Mouse (Mus musculus): Measurements from ENCODE around the gene Acsm4.
"Not testable (repeated sequence)": the region's sequence is repeated elsewhere in the genome, so short reads cannot be mapped to it uniquely, and the experiment has no call there.

The Acsm4 gene

DNA sequence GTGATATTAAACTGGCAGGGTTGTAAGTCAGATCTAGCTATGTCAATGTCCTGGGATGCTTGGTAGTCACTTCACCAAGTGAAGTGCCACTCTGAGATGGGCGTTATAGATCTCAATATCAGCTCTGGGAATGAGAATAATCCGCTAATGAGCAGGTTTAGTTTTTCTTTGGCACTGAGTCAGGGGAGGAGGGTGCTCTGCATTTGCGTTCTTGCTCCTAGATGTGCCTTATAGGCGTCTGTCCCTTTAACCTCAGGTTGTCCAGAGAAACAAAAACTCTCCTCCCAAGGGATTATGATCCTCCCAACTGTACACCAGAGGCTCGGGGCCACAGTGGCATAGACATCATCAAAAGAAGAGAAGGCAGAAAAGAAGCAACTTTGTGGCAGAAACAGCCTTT is at the start of gene Acsm4:
TSS of gene Acsm4 (plus strand) at position 301 of the 400 bp plus-strand sequence.
- no peak for DNase-seq (ENCODE audit: low spot score in 2 of 2)

DNA sequence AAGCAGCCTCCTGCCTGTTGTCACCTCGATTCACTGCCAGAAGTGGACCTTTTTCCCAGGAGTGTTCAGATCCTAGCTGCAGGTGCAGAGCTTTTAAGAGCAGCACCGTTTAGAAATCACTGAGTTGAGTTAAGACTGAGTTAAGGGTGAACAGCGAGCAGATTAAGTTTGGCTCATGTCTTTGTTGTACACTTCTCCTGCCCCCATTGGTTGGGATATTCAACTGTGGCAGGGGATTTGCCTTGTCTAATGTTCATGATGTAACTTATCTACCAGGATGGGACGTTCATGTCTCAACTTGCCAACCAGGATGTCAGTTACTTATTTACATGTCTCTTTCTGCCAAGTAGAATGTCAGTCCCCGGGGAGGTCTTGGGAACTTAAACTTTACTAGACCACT is 47.5 kb upstream of the Acsm4 start:
- DNase-seq (ENCODE audit: low spot score in 2 of 2) = no peak

DNA sequence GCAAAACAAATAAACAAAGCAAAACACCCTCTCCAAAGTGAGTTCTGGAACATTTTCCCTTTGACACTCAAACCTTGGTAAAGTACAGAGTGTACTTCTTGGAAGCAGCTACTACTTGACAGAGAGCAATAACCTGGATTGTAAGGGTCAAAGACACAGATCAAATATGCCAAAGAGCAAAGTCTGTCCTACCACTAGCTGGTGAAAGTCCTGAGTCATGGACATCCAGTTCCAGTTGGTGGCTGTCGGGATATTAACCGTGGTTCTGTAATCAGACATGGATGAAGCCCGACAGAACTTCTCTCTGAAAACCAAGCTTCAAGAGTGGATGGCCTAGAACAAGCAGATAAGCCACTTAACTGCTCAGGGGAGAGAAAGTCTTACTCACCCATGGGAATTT is 21.9 kb upstream of the Acsm4 start:
- no peak for DNase-seq (ENCODE audit: low spot score in 2 of 2)

DNA sequence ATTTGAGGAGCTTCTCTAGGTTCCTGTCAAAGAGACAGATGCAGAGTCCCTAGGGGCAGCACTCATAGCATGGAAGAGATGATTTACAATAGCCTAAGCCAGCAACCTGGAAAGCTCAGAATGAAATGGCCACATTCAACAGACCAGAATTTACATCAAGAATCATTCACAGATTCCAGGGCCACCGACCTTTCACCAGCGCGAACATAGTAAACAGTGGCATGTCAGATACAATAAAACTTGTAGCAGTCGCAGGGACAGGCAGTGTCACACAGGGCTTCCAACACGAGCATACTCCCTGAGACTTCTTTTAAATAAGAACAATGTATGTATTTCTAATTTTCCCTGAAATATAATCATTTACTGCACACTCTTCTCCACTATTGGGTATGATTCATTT is 19.4 kb upstream of the Acsm4 start:
- DNase-seq (ENCODE audit: low spot score in 2 of 2) = no peak

DNA sequence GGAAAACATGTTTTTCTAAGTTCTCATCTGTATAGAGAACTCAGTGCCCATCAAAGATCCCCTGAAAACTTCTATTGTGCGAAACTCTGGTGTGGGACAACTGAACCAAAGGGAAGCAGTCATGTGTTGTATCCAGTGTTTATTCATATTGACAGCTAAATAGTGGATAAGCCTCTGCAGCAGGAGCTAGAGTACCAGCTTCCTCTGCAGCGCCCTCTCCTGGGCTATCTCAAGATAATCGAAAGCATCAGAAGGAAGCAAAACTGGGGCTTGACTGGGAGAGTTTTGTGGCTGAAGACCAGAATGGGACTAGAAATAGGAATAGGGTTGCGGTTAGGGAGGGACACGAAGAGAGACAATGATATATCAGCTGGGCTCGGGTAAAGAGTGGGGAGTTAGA is 18.9 kb upstream of the Acsm4 start:
- peak; percentile 10 to 13 for DNase-seq (ENCODE audit: low spot score in 2 of 2)

DNA sequence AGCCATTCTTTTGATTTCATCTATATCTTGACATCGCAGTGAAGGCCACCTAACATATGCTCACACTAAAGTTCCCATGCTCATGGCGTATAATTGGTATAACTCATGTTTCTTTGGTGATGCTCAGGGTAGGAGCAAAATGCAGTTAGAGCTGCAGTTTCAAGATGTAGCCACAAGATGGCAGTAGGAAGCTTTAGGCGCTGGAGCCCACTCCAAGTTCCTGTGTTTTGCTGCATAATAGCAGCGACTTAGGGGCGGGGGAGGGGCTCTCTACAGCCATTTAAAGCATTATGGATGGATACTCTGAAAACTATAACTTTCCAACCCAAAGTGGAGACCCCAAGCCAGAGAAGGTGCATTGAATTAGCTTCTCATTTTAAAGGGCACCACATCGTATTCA is 16.4 kb upstream of the Acsm4 start:
- peak; percentile 26 to 64 for DNase-seq (ENCODE audit: low spot score in 2 of 2)

DNA sequence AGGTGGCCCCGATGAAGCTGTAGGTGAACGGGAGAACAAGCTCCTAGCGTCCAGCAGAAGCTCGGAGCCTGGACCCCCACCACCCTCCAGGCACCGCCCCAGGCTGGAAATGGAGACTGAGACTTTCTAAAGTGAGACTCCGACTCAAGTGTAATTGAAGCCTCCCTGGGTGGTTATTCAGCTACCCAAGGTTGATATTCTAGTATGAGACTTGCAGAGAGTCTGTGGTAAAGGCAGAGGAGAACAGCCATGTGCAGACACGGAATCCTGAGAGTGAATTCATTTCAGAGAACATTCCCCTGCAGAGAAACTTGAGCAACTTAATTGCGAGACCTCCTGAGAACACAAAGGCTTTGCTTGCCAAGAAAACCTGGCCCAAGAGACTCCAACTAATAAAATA is 9.7 kb upstream of the Acsm4 start:
- DNase-seq (ENCODE audit: low spot score in 2 of 2) = no peak

DNA sequence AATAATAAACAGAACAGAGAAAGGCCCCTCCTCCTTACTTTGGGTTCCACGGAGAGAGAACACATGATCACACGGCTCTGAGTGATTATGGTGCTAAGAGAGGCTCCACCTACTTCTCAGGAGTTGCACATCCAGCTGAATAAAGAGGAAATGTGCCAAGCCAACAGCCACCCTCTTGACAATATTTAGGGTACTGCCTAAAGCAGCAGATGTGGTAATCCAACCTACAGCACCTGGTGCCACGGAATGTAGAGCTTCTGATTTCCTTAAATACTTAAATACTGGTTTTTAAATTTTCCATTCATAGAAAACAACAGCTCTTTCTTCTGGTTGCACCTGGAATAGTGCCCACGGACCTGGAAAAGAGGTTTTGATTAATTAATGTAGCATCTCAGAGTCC is 7.1 kb upstream of the Acsm4 start:
- DNase-seq (ENCODE audit: low spot score in 2 of 2) = no peak

DNA sequence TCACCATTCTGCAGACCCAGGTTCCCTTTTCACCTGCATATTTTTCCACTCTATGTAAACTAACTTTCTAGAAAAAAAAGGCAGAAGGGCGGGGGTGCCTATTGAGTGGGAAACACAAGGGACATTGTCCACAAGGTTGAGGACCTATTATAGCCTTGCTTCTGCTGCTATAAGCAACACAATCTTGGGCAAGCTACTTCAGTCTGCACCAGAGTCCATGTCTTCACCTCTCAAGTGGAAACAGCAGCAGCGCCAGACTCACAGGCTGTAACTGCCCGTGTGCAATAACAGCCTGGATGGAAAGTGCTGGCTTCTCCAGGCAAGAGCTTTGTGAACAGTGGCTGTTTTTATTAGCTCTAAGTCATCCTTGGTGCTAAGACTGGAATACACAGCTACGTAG is 2.5 kb downstream of the Acsm4 start:
- DNase-seq (ENCODE audit: low spot score in 2 of 2) = no peak

DNA sequence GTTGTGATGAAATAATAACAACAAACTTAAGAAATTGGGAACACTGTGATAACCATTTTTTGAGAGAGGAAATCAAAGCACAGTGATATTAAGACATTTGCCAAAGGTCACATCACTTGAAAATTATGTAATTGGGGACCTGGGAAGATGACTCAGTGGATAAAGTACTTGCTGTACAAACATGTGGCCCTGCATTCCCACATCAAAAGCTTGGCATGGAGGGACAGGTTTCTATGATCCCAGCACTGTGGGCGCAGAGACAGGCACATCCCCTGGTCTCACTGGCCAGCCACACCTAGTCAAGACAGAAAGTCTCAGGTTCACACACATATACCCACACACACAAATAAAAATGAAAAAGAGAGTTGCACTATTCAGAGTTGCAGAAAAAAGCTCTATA is 5.1 kb downstream of the Acsm4 start:
- no peak for DNase-seq (ENCODE audit: low spot score in 2 of 2)

DNA sequence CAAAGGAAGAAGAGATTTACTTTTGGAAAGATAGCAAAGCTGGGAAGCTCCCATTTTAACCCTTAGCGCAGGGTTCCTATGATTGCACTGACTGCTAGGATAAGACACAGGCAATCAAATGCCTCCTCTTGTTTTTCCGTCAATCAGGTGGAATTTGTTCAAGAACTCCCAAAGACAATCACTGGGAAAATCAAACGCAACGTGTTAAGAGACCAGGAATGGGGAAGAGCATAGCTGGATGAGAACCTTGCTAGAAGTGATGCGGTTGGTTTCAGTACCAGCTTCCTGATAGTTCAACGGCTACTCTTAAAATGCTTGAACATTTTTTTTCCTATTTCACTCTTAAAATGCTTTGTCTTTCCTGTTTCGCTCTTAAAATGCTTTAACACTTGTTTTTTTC is 24.3 kb downstream of the Acsm4 start:
- DNase-seq (ENCODE audit: low spot score in 2 of 2) = no peak

DNA sequence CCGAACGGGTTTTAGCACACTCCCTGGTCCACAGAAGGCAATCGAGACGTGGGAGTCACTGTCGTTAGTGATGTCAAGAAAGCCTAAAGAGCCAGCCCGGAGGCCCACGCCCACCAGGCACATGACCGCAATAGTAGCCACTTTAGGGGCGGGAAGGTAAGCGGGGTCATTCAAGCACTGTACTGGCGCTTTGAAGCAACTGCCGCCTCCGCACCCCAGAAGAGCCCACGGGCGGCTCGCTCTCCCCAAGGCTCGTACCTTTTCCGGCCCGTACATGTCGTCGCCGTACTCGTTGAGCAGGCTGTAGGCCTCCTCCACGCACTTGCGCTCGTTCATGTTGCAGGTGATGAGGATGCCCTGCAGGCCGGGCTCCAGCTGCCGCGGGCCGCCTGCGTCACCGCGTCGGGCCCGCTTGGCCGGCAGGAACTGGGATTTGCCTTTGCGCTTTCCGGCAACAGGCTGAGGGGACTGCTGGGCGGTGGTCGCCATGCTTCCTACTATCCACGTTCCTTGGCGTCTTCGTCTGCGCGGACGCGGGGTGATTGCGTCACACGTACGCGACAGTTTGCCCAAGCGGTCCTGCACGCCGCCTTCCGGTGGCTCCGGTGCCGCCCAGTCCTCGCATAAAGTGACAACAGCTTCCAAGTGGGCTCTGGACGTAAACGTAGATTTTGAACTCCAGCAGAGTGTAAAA is 30.6 kb downstream of the Acsm4 start, which contains the start of gene Thumpd1:
TSS of gene Thumpd1 (minus strand) at position 546 of the 694 bp plus-strand sequence.
- peak; percentile 93 to 97 for DNase-seq (ENCODE audit: low spot score in 2 of 2)

DNA sequence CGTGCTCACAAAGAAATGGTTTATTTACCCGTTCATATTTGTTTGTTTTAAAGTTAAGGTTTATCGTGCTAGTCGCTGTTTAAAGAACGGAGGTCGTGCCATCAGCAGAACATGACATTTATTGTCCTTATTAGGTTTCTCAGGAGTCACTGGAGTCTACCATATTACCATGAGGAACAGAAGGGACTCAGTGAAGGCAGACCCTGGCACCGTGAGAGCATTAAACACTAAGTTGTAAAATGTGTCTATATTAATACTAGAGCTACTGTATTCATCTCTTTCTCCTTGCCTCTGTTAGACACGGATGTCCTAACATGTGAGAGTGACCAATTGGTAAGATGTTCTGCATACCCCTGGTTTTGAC is 31.1 kb downstream of the Acsm4 start:
- peak in 1 of 2 experiments; percentile 15 for DNase-seq (ENCODE audit: low spot score in 2 of 2)

DNA sequence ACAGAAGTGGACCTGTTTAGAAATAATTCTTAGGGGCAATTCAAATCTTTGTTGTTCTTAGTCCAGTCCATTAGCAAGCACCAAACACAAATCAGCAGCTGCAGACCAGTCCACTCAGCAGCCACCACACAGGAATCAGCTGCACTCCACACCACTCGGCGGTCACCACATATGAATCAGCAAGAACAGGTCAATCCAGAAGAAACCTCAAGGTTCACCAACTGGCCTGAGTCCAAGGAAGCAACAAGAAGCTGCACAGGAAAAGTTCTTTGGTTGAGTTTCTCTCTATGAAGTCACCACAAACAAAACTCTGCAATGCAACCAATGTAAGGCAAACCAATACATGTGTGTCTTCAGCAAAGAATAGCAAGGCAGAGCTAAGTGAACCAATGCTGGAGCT is 37.8 kb downstream of the Acsm4 start:
- no peak for DNase-seq (ENCODE audit: low spot score in 2 of 2)

DNA sequence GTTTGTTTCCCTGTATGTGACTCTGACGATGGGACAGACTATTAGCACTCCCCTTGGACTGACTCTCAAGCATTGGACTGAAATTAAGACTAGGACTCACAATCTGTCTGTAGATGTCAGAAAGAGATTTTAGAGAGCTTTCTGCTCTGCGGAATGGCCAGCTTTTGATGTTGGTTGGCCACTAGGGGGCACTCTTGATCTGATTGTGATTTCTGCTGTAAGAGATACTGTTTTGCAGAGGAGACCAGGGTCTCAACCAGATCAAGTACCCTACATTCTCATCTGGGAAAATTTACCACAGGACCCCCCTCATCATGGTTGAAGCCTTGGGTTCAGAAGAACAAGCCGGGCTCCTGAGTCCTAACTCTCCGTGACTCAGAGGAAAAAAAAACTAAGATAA is 41.4 kb downstream of the Acsm4 start:
- not testable (repeated sequence) for DNase-seq (ENCODE audit: low spot score in 2 of 2)

DNA sequence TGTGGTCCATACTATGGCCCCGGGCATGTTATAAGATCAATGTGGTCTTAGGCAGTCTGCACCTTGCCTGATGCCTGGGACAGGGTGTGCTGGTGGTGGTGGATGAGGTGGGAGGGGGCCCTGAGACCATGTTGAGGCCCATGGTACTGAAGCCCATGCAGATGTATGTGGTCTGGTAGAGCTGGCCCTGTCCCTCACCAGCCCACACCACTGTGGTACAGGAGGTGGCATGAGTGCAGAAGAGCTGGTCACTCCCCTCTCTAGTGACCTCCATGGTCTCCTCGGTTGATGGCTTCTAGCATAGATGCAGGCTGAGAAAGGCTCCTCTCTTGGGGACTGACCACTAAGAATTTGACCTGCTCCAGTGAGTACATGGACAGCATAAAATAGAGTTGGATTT is 49.1 kb downstream of the Acsm4 start:
- no peak for DNase-seq (ENCODE audit: low spot score in 2 of 2)

DNA sequence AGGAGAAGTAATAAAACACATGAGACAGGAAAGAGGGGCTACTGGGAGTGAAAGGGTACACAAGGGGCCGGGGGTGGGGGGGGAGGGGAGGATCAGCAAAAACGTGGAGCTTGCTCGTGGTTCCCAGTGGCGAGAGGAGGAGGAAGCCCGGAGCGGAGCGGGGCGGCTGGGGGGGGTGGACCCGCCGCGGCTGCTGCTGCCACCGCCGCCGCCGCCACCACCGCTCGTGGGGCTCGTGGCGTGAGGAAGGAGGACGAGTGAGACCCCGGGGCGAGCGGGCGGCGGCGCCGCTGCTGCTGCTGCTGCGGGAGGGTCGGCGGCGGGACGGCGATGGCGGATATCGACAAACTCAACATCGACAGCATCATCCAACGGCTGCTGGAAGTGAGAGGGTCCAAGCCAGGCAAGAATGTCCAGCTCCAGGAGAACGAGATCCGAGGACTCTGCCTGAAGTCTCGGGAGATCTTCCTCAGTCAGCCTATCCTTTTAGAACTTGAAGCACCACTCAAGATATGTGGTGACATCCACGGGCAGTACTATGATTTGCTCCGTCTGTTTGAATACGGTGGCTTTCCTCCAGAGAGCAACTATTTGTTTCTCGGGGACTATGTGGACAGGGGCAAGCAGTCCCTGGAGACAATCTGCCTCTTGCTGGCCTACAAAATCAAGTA is 50.1 kb downstream of the Acsm4 start:
- not testable (repeated sequence) for DNase-seq (ENCODE audit: low spot score in 2 of 2)

DNA sequence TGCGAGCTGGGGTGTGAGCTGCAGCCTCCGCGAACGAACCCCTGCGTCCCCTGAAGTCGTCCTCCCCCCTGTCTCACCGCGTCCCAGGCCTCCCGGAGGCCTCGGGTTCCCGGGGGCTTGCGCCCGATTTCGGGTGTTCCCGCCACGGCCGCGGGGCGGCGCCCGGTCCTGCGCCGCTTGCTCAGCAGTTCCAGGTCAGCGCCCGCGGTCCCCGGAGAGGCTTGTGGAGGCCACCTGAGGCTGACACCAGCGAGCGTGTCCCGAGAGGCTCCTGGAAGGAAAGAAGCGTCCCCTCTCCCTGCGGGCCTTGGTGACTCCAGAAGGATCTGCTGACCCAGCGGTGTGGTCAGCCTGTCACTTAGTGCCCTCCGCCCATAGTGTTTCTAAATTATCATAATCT is 54.5 kb downstream of the Acsm4 start:
- no peak for DNase-seq (ENCODE audit: low spot score in 2 of 2)

DNA sequence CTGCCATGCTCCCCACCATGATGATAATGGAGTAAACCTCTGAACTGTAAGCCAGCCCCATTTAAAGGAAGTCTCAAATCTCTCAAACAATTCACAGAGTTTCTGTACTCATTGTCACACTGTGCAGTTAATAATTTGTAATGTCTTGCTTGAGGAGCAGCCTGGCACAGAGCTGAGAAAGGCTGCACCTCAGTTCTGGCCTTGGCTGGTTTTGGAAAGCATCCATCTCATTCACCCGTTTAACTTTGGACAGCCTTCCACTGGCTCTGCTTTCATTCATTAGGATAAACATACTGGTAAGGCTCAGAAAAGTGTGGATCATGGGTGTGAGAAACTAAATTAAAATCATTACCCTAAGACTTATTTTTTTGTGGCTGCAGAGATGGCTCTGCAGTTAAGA is 56.0 kb downstream of the Acsm4 start:
- DNase-seq (ENCODE audit: low spot score in 2 of 2) = no peak

DNA sequence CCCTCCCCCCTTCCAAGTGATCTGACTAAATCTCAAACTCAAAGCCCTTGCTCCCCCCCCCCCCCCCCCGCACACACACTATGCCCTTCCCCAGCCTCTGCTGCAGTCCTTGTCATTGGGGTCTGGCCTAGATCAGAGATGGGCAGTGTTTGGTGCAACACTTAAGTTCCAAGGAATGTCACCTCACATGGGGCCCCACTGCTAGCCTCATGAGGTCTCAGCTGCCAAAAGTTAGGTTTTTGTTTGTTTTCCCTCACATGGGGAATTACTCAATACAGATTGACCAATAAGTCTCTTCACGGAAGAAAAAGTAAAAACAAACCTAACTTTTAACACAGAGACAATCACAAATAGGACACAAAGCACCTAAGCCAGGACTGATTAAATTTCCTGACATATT is 58.9 kb downstream of the Acsm4 start:
- no peak for DNase-seq (ENCODE audit: low spot score in 2 of 2)

DNA sequence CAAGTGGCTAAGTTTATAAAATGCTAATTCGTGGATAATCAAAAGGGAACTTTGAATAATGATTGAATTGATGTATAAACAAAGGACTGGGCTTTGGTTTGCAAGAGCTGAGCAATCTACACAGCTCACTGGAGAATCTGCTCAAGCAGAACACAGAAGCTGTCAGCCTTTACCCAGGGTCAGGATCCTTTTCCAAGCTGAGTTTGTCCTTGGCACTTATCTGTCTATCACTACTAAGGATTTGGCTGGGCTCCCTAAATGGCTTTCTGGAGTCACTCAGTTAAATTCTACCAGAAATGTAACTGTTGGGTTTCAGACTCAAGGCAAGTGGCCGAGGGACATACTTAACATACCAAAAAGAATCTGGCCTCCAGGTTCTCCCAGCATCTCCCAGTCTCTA is 60.1 kb downstream of the Acsm4 start:
- no peak for DNase-seq (ENCODE audit: low spot score in 2 of 2)

DNA sequence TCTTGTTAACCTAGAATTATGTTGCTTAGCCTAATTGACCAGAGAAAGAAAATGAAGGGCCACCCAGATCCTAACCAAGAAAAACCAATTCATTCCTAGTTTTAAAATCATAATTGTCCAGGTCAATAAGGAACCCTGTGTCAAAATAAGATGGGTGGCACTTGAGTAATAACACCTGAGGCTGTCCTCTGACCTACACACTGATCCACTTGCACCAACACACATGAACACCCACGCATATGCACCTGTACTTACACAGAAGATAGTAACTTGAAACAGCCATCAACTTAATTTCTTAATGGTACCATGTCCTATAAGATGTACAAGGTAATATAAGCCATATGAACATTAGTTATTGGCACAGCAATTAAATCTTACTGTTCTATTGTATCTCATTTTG is 63.9 kb downstream of the Acsm4 start:
- DNase-seq (ENCODE audit: low spot score in 2 of 2) = no peak

DNA sequence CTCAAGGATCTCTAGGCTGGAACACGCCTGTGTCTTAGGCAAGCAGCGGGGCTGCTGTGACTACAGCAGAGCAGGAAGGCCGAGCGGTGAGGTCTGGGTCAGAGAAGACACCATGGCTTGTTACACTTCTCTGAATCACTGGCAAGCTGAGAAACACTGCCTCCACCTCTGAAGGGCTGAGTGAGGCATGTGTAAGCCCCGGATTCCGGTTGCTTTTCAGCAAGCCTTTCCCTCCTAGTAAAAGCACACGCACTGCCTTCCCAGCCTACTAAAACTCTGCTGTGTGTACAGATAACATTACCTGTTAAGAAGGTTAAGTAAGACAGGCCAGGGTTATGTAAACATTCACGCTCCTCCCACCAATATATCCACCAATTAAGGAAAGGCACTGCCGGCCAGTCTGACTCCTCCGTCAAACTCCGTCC is 70.7 kb downstream of the Acsm4 start, which contains the start of gene Acsm3:
TSS of gene Acsm3 (plus strand) at position 397 of the 425 bp plus-strand sequence.
- DNase-seq (ENCODE audit: low spot score in 2 of 2) = no peak
